Mouse (Mus musculus) megakaryocyte-erythroid progenitor cell, adult 5-6 weeks (primary cell): ENCODE results near the gene Gif. TPM values are rescaled to one million over a fixed set of nuclear protein-coding genes. Genes with fewer than 3 reads are reported as not detected.

ENCODE experiments used
- ATAC-seq: replicated peaks from 2 replicates; pipeline ENCODE4 v1.8.0; 2016; ENCODE audit warnings: mild to moderate bottlenecking, inconsistent platforms; ENCODE audit not compliant: severe bottlenecking, poor library complexity, low FRiP score, low TSS enrichment
- total RNA-seq, 2 experiments: library from RNA; stranded (forward) in 1 of 2; stranded (reverse) in 1 of 2; fragments of 200-1000, 215-1000 nt in 1 of 2; fragments of >200 nt in 1 of 2; fragmentation: Nextera tagmentation in 1 of 2; gene quantifications; 2 replicates each; pipeline ENCODE4 v1.2.3; 2014 to 2017

Gif gene
- total RNA-seq, 2 experiments from 2014 or later = not detected

DNA sequence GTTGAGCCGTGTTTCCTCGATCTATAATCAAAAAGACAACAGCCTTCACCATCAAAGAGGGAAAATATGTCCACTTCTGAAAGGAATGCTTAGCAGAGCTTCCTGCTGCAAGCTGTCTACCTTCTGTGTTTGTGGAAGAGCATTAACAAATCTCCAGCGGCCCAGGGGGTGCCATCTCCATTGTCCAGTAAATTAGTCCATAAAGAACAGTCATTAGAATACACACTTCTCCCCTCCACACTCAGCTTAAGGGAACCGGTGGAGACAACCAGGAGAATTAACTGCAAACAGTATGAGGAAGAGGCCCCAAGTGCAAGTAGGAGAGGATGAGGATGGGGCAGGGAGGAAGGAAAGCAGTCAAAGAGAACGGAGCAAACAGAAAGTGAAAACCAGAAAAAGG is 44.5 kb downstream of the Gif start:
- no peak for ATAC-seq

DNA sequence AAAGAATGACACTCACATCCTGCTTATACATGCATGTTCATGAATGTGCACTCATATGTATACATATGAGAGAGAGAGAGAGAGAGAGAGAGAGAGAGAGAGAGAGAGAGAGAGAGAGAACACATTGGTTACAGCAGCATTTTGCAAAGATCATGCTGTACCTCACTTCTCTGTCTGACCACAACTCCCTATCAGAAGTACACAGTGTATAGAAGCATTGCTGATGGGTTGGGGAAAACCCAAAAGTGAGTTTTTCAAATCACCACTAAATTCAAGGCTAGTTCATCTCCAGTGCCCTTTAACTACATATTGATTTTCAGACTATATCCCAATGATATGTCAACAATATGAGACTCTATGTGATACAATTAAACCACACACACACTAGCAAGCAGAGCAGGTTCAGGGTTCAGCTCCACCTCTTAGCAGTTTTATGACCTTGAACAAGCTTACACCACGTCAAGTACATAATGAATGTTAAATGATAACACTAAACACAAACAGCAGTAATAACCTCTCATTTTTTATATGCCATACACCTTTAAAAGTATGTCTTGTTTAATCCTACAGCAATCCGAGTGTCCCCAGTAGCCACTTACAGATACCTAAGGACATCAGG is 46.5 kb downstream of the Gif start:
- peak; percentile 69 for ATAC-seq

- peak; percentile 48; the same call in 1 of the 2 replicates for ATAC-seq
These were observed 47.1 kb downstream of the Gif start for GRCm38 (mm10) chr19:11794447-11794846.

DNA sequence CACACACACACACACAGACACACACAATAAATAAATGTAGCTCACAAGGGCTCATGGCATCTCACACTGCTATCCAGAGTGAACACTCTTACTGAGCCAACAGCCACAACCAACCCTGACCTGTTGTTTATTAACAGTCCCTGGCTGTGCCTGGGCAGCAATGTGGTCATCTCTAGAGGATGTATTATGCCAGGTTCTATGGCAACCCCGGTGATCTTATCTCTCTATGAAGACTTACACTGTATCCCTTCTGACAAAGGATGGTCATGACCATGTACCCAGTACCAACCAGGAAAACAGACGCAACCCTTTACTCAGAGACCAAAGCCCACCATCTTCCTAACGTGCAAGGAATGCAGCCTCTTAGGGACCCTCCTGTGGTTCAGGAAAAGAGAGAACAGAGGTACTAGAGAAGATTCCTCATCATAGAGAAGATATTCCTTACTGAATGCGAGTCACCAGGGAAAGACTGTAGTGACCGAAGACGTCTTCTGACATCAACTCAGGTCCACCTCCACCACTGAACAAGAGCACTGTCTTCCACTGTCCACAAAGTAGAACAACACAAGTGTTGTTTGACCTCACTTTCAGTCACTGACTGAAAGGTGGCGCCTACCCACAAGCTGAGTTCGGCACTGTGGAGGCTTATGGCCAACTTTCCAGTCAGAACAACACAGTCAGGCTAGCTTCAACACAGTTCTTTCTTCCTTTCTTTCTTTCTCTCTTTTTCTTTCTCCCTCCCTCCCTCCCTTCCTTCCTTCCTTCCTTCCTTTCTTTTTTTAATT is 53.4 kb downstream of the Gif start:
- peak; percentile 88 for ATAC-seq

GRCm38 (mm10) chr19:11804423-11804822 is 57.1 kb downstream of the Gif start:
- no peak for ATAC-seq

GRCm38 (mm10) chr19:11807251-11807650 is 59.9 kb downstream of the Gif start:
- peak; percentile 80 for ATAC-seq

GRCm38 (mm10) chr19:11807822-11808221 is 60.5 kb downstream of the Gif start:
- no peak for ATAC-seq

- no peak for ATAC-seq
These were observed 61.1 kb downstream of the Gif start for GRCm38 (mm10) chr19:11808452-11808851.

- peak; percentile 31 for ATAC-seq
These were observed 62.8 kb downstream of the Gif start for GRCm38 (mm10) chr19:11810003-11810758.

GRCm38 (mm10) chr19:11810856-11811255 is 63.5 kb downstream of the Gif start:
- no peak for ATAC-seq

GRCm38 (mm10) chr19:11811688-11812365 is 64.5 kb downstream of the Gif start:
- ATAC-seq = peak; percentile 50

Other genes starting within 250 kb of the Gif start
- gene Ms4a6b, start 231.0 kb upstream of the Gif start, total RNA-seq (2014; fragmentation: Nextera tagmentation) = 2.2 and 5.3 TPM in 2 replicates
- 0.69 and 2.1 TPM in 2 replicates for gene Ms4a6b, start 231.0 kb upstream of the Gif start, total RNA-seq (2017)
- not detected in 2 replicates for gene Ms4a4d, start 210.8 kb upstream of the Gif start, total RNA-seq (2014; fragmentation: Nextera tagmentation)
- not detected in 2 replicates for gene Ms4a4d, start 210.8 kb upstream of the Gif start, total RNA-seq (2017)
- gene Ms4a6d, start 142.7 kb upstream of the Gif start, total RNA-seq (2014; fragmentation: Nextera tagmentation) = not detected in 2 replicates
- not detected in 2 replicates for gene Ms4a6d, start 142.7 kb upstream of the Gif start, total RNA-seq (2017)
- 0.96 and 1.6 TPM in 2 replicates for gene Ms4a2, start 123.8 kb upstream of the Gif start, total RNA-seq (2014; fragmentation: Nextera tagmentation)
- gene Ms4a2, start 123.8 kb upstream of the Gif start, total RNA-seq (2017) = 2.8 and 5.3 TPM in 2 replicates
- 5.3 TPM in 1 of 2 replicates, not detected in the other for gene Ms4a3, start 106.7 kb upstream of the Gif start, total RNA-seq (2014; fragmentation: Nextera tagmentation)
- gene Ms4a3, start 106.7 kb upstream of the Gif start, total RNA-seq (2017) = 0.14 and 3.0 TPM in 2 replicates
- gene Oosp2, start 87.0 kb upstream of the Gif start, total RNA-seq (2014; fragmentation: Nextera tagmentation) = not detected in 2 replicates
- not detected in 2 replicates for gene Oosp2, start 87.0 kb upstream of the Gif start, total RNA-seq (2017)
- gene Oosp1, start 56.4 kb upstream of the Gif start, total RNA-seq (2014; fragmentation: Nextera tagmentation) = not detected in 2 replicates
- gene Oosp1, start 56.4 kb upstream of the Gif start, total RNA-seq (2017) = 3.4 TPM in 1 of 2 replicates, not detected in the other
- not detected in 2 replicates for gene Oosp3, start 50.5 kb upstream of the Gif start, total RNA-seq (2014; fragmentation: Nextera tagmentation)
- gene Oosp3, start 50.5 kb upstream of the Gif start, total RNA-seq (2017) = not detected in 2 replicates
- 73.6 and 85.5 TPM in 2 replicates for gene Mrpl16, start 22.8 kb downstream of the Gif start, total RNA-seq (2014; fragmentation: Nextera tagmentation)
- 112 and 131 TPM in 2 replicates for gene Mrpl16, start 22.8 kb downstream of the Gif start, total RNA-seq (2017)
- 5.6 and 8.0 TPM in 2 replicates for gene Stx3, start 71.8 kb downstream of the Gif start, total RNA-seq (2014; fragmentation: Nextera tagmentation)
- 6.2 and 16.5 TPM in 2 replicates for gene Stx3, start 71.8 kb downstream of the Gif start, total RNA-seq (2017)
- not detected in 2 replicates for gene Olfr1417, start 91.7 kb downstream of the Gif start, total RNA-seq (2014; fragmentation: Nextera tagmentation)
- 0.28 TPM in 1 of 2 replicates, not detected in the other for gene Olfr1417, start 91.7 kb downstream of the Gif start, total RNA-seq (2017)
- gene Olfr1418, start 113.5 kb downstream of the Gif start, total RNA-seq (2014; fragmentation: Nextera tagmentation) = not detected in 2 replicates
- gene Olfr1418, start 113.5 kb downstream of the Gif start, total RNA-seq (2017) = not detected in 2 replicates
- not detected in 2 replicates for gene Olfr1419, start 127.6 kb downstream of the Gif start, total RNA-seq (2014; fragmentation: Nextera tagmentation)
- not detected in 2 replicates for gene Olfr1419, start 127.6 kb downstream of the Gif start, total RNA-seq (2017)
- gene Olfr1420, start 139.0 kb downstream of the Gif start, total RNA-seq (2014; fragmentation: Nextera tagmentation) = not detected in 2 replicates
- gene Olfr1420, start 139.0 kb downstream of the Gif start, total RNA-seq (2017) = not detected in 2 replicates
- gene Patl1, start 164.8 kb downstream of the Gif start, total RNA-seq (2014; fragmentation: Nextera tagmentation) = 21.1 and 28.6 TPM in 2 replicates
- gene Patl1, start 164.8 kb downstream of the Gif start, total RNA-seq (2017) = 10.4 and 11.0 TPM in 2 replicates
- gene Osbp, start 218.4 kb downstream of the Gif start, total RNA-seq (2014; fragmentation: Nextera tagmentation) = 39.5 and 39.9 TPM in 2 replicates
- gene Osbp, start 218.4 kb downstream of the Gif start, total RNA-seq (2017) = 28.8 and 29.0 TPM in 2 replicates